Mouse (Mus musculus) cerebellum, adult 2 months (tissue): ENCODE results near the gene Met.

Source experiments
- CTCF ChIP-seq: fragments of 200-500 bp; IDR thresholded peaks from 2 replicates; pipeline ENCODE4 v1.5.1; 2011; ENCODE audit warnings: low read depth, mild to moderate bottlenecking, control low read depth, low read length, moderate library complexity, borderline replicate concordance; ENCODE audit not compliant: insufficient read depth
- POLR2A ChIP-seq: fragments of 200-500 bp; IDR thresholded peaks from 2 replicates; pipeline ENCODE4 v1.6.1; 2011; ENCODE audit warnings: low read length, control low read depth, borderline replicate concordance; ENCODE audit not compliant: insufficient read depth

- no peak for TF ChIP-seq POLR2A
- no peak for TF ChIP-seq CTCF
These were observed 45.2 kb downstream of the Met start for GRCm38 (mm10) chr6:17508604-17509372.
